Mouse (Mus musculus): ENCODE measurements around the gene Gm11563. TPM values are rescaled to one million over a fixed set of nuclear protein-coding genes. Genes with fewer than 3 reads are reported as not detected.
"Not testable (repeated sequence)": the region's sequence is repeated elsewhere in the genome, so short reads cannot be mapped to it uniquely, and the experiment has no call there.

Gm11563 gene
- total and polyA plus RNA-seq, 2 experiments from 2014 or later: not detected

DNA sequence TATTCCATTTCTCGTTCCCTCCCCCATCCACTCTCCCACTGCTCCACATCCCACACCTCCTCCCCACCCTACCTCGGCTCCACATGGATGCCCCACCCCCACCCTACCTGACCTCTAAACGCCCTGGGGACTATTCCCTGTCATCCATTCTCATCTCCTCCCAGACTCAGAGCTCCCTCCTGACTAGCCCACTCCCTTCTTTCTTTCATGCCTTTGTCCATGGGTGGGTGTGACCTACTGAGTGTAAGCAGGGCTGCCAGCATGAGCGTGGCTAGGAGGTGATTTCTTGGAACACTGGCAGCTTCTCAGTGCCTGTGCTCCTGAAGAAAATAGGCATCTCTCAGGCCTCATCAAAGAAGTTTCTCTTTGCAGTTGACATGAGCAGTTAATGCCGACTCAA, 1.7 kb downstream of the Gm11563 start:
- no peak overlapping the region for H3K27ac ChIP-seq (ENCODE audit: low read depth, low read length)
- no peaks in the 10 kb centered on the region for H3K27me3 ChIP-seq (ENCODE audit: insufficient read depth, low read length)
- ATAC-seq (no peak), DNase-seq (no peak)
- no peak overlapping the region for H3K9ac ChIP-seq
- H3K4me3 ChIP-seq (ENCODE audit: low read depth, low read length): no peak overlapping the region
- 47% methylated on average over 5 of the region's 5 CpGs for WGBS
- TF ChIP-seq CTCF (IDR thresholded peaks at IDR 0.05; ENCODE audit: low read depth): no peak
- H3K36me3 ChIP-seq (ENCODE audit: insufficient read depth): no peaks in the 10 kb centered on the region
- no peaks in the 10 kb centered on the region for H3K4me1 ChIP-seq (ENCODE audit: insufficient read depth)
- no peak overlapping the region for H3K4me2 ChIP-seq (ENCODE audit: low read depth)
- no peaks in the 10 kb centered on the region for H3K9me3 ChIP-seq (ENCODE audit: low read length)

DNA sequence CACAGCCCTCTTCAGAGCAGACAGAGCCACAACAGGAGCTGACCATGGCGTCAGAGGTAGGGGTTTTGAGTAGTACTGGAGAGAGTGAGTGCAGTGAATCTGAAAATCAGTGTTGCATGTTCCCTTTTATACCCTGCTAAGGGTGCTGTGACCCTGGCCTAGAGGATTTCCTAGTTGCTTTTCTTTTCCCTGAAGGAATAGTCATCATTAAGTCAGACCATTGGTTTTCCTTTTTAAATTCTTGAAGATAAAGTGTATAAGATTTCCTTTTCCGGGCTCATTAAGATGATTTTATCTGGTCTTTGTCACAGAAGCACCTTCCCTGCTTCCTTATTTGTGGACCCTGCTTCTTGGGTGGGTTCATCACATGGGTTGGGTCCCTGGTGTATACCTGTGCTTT, 8.6 kb downstream of the Gm11563 start, which contains the start of gene Gm11555:
Gene Gm11555 (minus strand): TSS at position 101 of the 400 bp plus-strand sequence.
- no peak for TF ChIP-seq CTCF (IDR thresholded peaks at IDR 0.05; ENCODE audit: low read depth)
- Histone ChIP-seq H3K9me3 (ENCODE audit: low read length) (no peaks in the 10 kb centered on the region), H3K4me3 (ENCODE audit: low read depth, low read length) (no peak within 1 kb of the TSS), H3K36me3 (ENCODE audit: insufficient read depth) (no peaks in the 10 kb centered on the region), H3K27ac (ENCODE audit: low read depth, low read length) (no peak within 1 kb of the TSS), H3K4me1 (ENCODE audit: insufficient read depth) (no peaks in the 10 kb centered on the region), H3K4me2 (ENCODE audit: low read depth) (no peak within 1 kb of the TSS), H3K9ac (no peak within 1 kb of the TSS), H3K27me3 (ENCODE audit: insufficient read depth, low read length) (no peaks in the 10 kb centered on the region)
- DNase-seq: no peak
- ATAC-seq: no peak
- 87% methylated on average over 2 of the region's 2 CpGs for WGBS

DNA sequence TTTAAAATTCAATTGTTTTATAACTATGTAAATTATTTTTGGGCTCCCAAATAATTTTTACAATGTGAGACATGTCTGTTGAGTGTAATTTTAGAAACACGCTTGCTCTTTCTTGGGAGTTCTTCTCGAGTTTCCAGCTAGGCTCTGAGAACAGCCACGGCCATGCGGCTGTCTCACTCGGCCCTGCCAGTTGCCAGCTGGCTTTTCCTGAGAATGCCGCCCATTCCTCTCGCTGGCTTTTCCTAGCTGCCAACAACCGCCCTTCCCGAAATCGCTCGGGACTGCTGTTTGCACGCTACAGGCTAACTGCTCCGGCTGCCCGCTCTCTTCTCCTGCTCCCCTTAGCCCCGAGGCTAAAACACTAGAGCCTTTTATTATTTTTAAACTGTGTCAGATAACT, 12.3 kb downstream of the Gm11563 start:
- TF ChIP-seq CTCF (IDR thresholded peaks at IDR 0.05; ENCODE audit: low read depth): no peak
- Histone ChIP-seq H3K4me1 (ENCODE audit: insufficient read depth) (no peaks in the 10 kb centered on the region), H3K9me3 (ENCODE audit: low read length) (no peaks in the 10 kb centered on the region), H3K36me3 (ENCODE audit: insufficient read depth) (no peaks in the 10 kb centered on the region), H3K27ac (ENCODE audit: low read depth, low read length) (no peak overlapping the region), H3K27me3 (ENCODE audit: insufficient read depth, low read length) (no peaks in the 10 kb centered on the region), H3K4me3 (ENCODE audit: low read depth, low read length) (no peak overlapping the region), H3K9ac (no peak overlapping the region), H3K4me2 (ENCODE audit: low read depth) (no peak overlapping the region)
- WGBS: 70% methylated on average over 15 of the region's 15 CpGs
- peak; percentile 17 for DNase-seq
- ATAC-seq: no peak

DNA sequence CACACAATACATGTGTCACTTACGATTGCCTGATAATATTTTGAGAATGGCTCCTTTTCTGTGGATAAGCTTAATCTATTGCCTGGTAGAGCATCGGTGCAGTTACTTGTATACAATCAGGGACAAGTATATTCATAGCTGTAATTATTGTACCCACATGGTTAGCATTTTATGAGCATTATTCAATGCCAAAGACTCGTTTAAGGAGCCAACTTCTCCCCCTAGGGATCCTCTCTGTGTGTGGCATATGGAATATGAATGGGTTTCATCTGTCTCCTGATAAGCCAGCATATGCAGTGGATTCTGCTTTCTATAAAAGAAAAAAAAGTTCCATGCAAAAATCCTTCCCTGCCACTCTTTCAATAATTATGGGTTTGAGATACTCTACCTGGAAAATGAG, 14.4 kb downstream of the Gm11563 start:
- H3K4me2 ChIP-seq (ENCODE audit: low read depth): no peak overlapping the region
- DNase-seq (peak; percentile 63), ATAC-seq (no peak)
- H3K9me3 ChIP-seq (ENCODE audit: low read length): no peaks in the 10 kb centered on the region
- TF ChIP-seq CTCF (IDR thresholded peaks at IDR 0.05; ENCODE audit: low read depth): no peak
- H3K4me3 ChIP-seq (ENCODE audit: low read depth, low read length): no peak overlapping the region
- no peaks in the 10 kb centered on the region for H3K36me3 ChIP-seq (ENCODE audit: insufficient read depth)
- H3K27ac ChIP-seq (ENCODE audit: low read depth, low read length): no peak overlapping the region
- no peaks in the 10 kb centered on the region for H3K4me1 ChIP-seq (ENCODE audit: insufficient read depth)
- WGBS: 47% methylated on average over 3 of the region's 3 CpGs
- no peak overlapping the region for H3K9ac ChIP-seq
- H3K27me3 ChIP-seq (ENCODE audit: insufficient read depth, low read length): no peaks in the 10 kb centered on the region

DNA sequence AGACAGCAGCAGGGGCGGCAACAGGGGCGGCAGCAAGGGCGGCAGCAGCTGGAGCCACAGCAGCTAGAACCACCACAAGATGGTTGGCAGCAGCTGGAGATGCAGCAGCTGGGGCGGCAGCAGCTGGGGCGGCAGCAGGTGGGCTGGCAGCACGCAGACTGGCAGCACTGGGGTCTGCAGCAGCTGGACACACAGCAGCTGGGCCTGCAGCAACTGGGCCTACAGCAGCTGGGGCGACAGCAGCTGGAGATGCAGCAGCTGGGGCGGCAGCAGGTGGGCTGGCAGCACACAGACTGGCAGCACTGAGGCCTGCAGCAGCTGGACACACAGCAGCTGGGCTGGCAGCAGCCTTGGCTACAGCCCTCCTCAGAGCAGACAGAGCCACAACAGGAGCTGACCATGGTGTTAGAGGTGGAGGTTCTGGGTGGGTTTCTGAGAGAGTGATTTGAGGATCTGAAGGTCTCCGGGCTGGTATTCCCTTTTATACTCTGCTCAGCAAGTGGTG, 15.1 kb downstream of the Gm11563 start, which contains the start of gene Krtap4-7:
Gene Krtap4-7 (minus strand): TSS at position 455 of the 505 bp plus-strand sequence.
- not testable (repeated sequence) for H3K4me3 ChIP-seq (ENCODE audit: low read depth, low read length); ATAC-seq; H3K9ac ChIP-seq; H3K36me3 ChIP-seq (ENCODE audit: insufficient read depth); H3K9me3 ChIP-seq (ENCODE audit: low read length); H3K27me3 ChIP-seq (ENCODE audit: insufficient read depth, low read length); DNase-seq; H3K4me1 ChIP-seq (ENCODE audit: insufficient read depth); H3K4me2 ChIP-seq (ENCODE audit: low read depth); H3K27ac ChIP-seq (ENCODE audit: low read depth, low read length)
- 84% methylated on average over 9 of the region's 9 CpGs for WGBS

DNA sequence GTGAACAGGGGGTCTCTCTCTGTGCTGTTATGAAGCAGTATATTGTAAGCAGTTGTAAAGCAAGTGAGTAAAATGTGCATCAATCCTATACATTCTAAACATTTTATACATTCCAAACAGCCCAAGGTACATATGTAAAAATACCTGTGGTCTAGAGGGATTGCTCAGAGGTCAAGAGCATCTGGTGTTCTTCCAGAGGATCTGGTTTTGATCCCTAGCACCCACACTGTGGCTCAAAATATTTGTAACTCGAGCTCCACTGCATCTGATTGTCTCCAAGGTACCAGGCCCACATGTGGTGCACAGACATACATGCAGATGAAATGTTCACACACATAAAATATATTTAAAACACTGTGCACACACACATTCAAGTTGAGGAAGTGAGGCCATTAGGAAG, 17.8 kb downstream of the Gm11563 start:
- WGBS: 42% methylated on average over 1 of the region's 1 CpGs
- no peak for TF ChIP-seq CTCF (IDR thresholded peaks at IDR 0.05; ENCODE audit: low read depth)
- Histone ChIP-seq H3K27ac (ENCODE audit: low read depth, low read length) (no peak overlapping the region), H3K36me3 (ENCODE audit: insufficient read depth) (no peaks in the 10 kb centered on the region), H3K27me3 (ENCODE audit: insufficient read depth, low read length) (no peaks in the 10 kb centered on the region), H3K4me1 (ENCODE audit: insufficient read depth) (no peaks in the 10 kb centered on the region), H3K4me3 (ENCODE audit: low read depth, low read length) (no peak overlapping the region), H3K9me3 (ENCODE audit: low read length) (no peaks in the 10 kb centered on the region), H3K4me2 (ENCODE audit: low read depth) (no peak overlapping the region), H3K9ac (no peak overlapping the region)
- no peak for DNase-seq
- ATAC-seq: no peak

DNA sequence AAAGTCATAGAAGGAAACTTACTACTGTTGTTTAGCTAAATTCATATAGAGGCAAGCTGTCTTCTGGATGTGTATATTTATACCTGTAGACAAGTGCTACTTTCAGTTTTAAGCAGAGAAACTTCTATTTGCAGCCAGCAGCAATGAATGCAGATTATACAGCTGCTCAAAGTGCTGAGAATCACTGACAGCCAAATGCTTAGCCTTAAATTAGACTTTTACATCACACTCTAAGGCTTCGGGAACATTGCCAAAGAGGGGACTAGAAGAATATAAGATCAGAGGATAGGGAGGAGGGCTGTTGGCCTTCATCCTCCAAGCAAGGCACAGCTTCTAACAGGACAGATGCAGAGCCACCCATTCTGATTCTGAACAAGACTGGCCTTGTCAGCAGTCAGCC, 21.7 kb downstream of the Gm11563 start:
- WGBS: 62% methylated on average over 1 of the region's 1 CpGs
- Histone ChIP-seq H3K4me2 (ENCODE audit: low read depth) (no peak overlapping the region), H3K27ac (ENCODE audit: low read depth, low read length) (no peak overlapping the region), H3K9ac (no peak overlapping the region), H3K27me3 (ENCODE audit: insufficient read depth, low read length) (no peaks in the 10 kb centered on the region), H3K4me3 (ENCODE audit: low read depth, low read length) (no peak overlapping the region), H3K4me1 (ENCODE audit: insufficient read depth) (no peaks in the 10 kb centered on the region), H3K9me3 (ENCODE audit: low read length) (no peaks in the 10 kb centered on the region), H3K36me3 (ENCODE audit: insufficient read depth) (no peaks in the 10 kb centered on the region)
- TF ChIP-seq CTCF (IDR thresholded peaks at IDR 0.05; ENCODE audit: low read depth): no peak
- ATAC-seq: no peak
- DNase-seq: peak; percentile 43

Measured in forebrain, postnatal 0 days (tissue).